ENCODE assay signal across 8 mouse cellular contexts in genomic region chr2:93470127-93470526, GRCm38 (mm10). TPM values are rescaled to one million over a fixed set of nuclear protein-coding genes. Genes with fewer than 3 reads are reported as not detected.
A peak's percentile ranks its signal among the peaks of the same experiment; 100 is the strongest.
DNase-seq lines count a peak whose midpoint lies in the region; ATAC-seq and TF ChIP-seq lines count a peak whose summit lies in the region.

No protein-coding gene starts in this region.

- no peak for TF ChIP-seq EP300 in stomach, postnatal 0 days (optimal IDR thresholded peaks at IDR 0.05)

- no peaks in the 10 kb centered on the region for H3K9me3 ChIP-seq in ES-E14 (ENCODE audit: control insufficient read depth, insufficient read depth, low read depth, low read length)
- H3K9me3 ChIP-seq in hindbrain, embryonic 12.5 days (replicated peaks): no peaks in the 10 kb centered on the region
- no peaks in the 10 kb centered on the region for H3K9me3 ChIP-seq in limb, embryonic 12.5 days
- no peaks in the 10 kb centered on the region for H3K9me3 ChIP-seq in midbrain, embryonic 10.5 days (replicated peaks)
- no peaks in the 10 kb centered on the region for H3K9me3 ChIP-seq in stomach, postnatal 0 days (ENCODE audit: control insufficient read depth, low read length)

- peak overlapping the region in 1 of 2 experiments; percentile 12; a peak in 1 of 4 replicates for H3K4me3 ChIP-seq in ES-E14 (ENCODE audit: insufficient read depth in 1 of 2, low read depth in 1 of 2, low read length in 2 of 2, poor library complexity in 1 of 2, severe bottlenecking in 1 of 2)
- H3K4me3 ChIP-seq in bone marrow, adult 2 months (replicated peaks; ENCODE audit: control insufficient read depth, low read depth, low read length): peak overlapping the region; percentile 63
- H3K4me3 ChIP-seq in hindbrain, embryonic 12.5 days: 0 out of 2 replicates have a peak overlapping the region, but pooled peaks have one; percentile 1
- H3K4me3 ChIP-seq in limb, embryonic 12.5 days (replicated peaks): peak overlapping the region; percentile 34
- H3K4me3 ChIP-seq in midbrain, embryonic 10.5 days: peak overlapping the region; percentile 47
- H3K4me3 ChIP-seq in stomach, postnatal 0 days (ENCODE audit: low read depth, low read length): peak overlapping the region; percentile 45

- in situ Hi-C loops in ES-E14 (cut with MboI; ENCODE audit: low sequenced_read_pairs in 2 of 2, unreplicated experiment in 2 of 2): loop anchor here in 1 of 2 experiments (10.0 kb wide), 1 partner anchor 185 kb away; no protein-coding TSS in a partner anchor

- 0 out of 2 replicates have a peak, but pooled peaks have one; percentile 30 for ATAC-seq in hindbrain, embryonic 12.5 days (ENCODE audit: low FRiP score)
- peak; percentile 60; the same call in 1 of the 2 replicates for ATAC-seq in limb, embryonic 12.5 days (ENCODE audit: insufficient number of reproducible peaks, insufficient read depth, low FRiP score, low TSS enrichment, low read depth)
- ATAC-seq in stomach, postnatal 0 days (ENCODE audit: low FRiP score, low TSS enrichment): peak; percentile 71; the same call in 1 of the 2 replicates

- no peak overlapping the region for H3K27ac ChIP-seq in ES-E14 (ENCODE audit: insufficient read depth, low read depth, low read length, poor library complexity, severe bottlenecking)
- H3K27ac ChIP-seq in bone marrow, adult 2 months (ENCODE audit: control insufficient read depth, insufficient read depth, low read depth, low read length, poor library complexity): 0 out of 2 replicates have a peak overlapping the region, but pooled peaks have one; percentile 1
- H3K27ac ChIP-seq in hindbrain, embryonic 12.5 days: no peak overlapping the region; the same call in 1 of the 2 replicates
- 0 out of 2 replicates have a peak overlapping the region, but pooled peaks have one; percentile 41 for H3K27ac ChIP-seq in limb, embryonic 12.5 days
- peak overlapping the region; percentile 46 for H3K27ac ChIP-seq in midbrain, embryonic 10.5 days (replicated peaks)
- H3K27ac ChIP-seq in stomach, postnatal 0 days (replicated peaks): 0 out of 2 replicates have a peak overlapping the region, but pooled peaks have one; percentile 8

- H3K27me3 ChIP-seq in hindbrain, embryonic 12.5 days: peaks cover 6% of the 10 kb centered on the region; the same call in 1 of the 2 replicates
- peaks cover 19% of the 10 kb centered on the region for H3K27me3 ChIP-seq in limb, embryonic 12.5 days
- peaks cover 54% of the 10 kb centered on the region for H3K27me3 ChIP-seq in midbrain, embryonic 10.5 days (ENCODE audit: low read depth, poor library complexity, severe bottlenecking)
- H3K27me3 ChIP-seq in stomach, postnatal 0 days (ENCODE audit: control insufficient read depth, insufficient read depth, low read length): no peaks in the 10 kb centered on the region

- WGBS in bone marrow, adult 2 months: 8% methylated on average over 9 of the region's 9 CpGs
- 5% methylated on average over 9 of the region's 9 CpGs for WGBS in hindbrain, embryonic 12.5 days
- 2% methylated on average over 9 of the region's 9 CpGs for WGBS in limb, embryonic 12.5 days
- WGBS in midbrain, embryonic 10.5 days: under 1% methylated on average over 9 of the region's 9 CpGs
- 3% methylated on average over 9 of the region's 9 CpGs for WGBS in stomach, postnatal 0 days

- TF ChIP-seq POLR2A in bone marrow, adult 2 months (IDR thresholded peaks at IDR 0.05; ENCODE audit: borderline replicate concordance, control insufficient read depth, low read depth, low read length): no peak

- H3K4me1 ChIP-seq in ES-E14 (ENCODE audit: control insufficient read depth in 2 of 2, insufficient read depth in 2 of 2, low read length in 2 of 2, poor library complexity in 1 of 2): no peaks in the 10 kb centered on the region; a peak in 1 of 4 replicates
- peaks cover 5% of the 10 kb centered on the region; the same call in 1 of the 2 replicates for H3K4me1 ChIP-seq in bone marrow, adult 2 months (ENCODE audit: control insufficient read depth, insufficient read depth, low read length)
- H3K4me1 ChIP-seq in hindbrain, embryonic 12.5 days: peaks cover 11% of the 10 kb centered on the region
- peaks cover 10% of the 10 kb centered on the region for H3K4me1 ChIP-seq in limb, embryonic 12.5 days (replicated peaks)
- peaks cover 30% of the 10 kb centered on the region for H3K4me1 ChIP-seq in midbrain, embryonic 10.5 days
- H3K4me1 ChIP-seq in stomach, postnatal 0 days (replicated peaks; ENCODE audit: control insufficient read depth, insufficient read depth): 0 out of 2 replicates have a peak, but pooled peaks cover 5% of the 10 kb centered on the region

- peak; percentile 44 for DNase-seq in ES-E14 (ENCODE audit: low read depth, low spot score)
- DNase-seq in gastrocnemius, adult 18-20 months (ENCODE audit: low spot score): peak; percentile 68
- peak; percentile 49 for DNase-seq in midbrain, embryonic 10.5 days (ENCODE audit: low spot score)
- DNase-seq in stomach, postnatal 0 days (ENCODE audit: low spot score): peak; percentile 82
- DNase-seq in spleen, postnatal 36 days (ENCODE audit: low spot score in 2 of 2): no peak

- H3K36me3 ChIP-seq in ES-E14 (ENCODE audit: control insufficient read depth, insufficient read depth, low read length, poor library complexity, severe bottlenecking): no peaks in the 10 kb centered on the region
- H3K36me3 ChIP-seq in hindbrain, embryonic 12.5 days: no peaks in the 10 kb centered on the region
- H3K36me3 ChIP-seq in limb, embryonic 12.5 days: no peaks in the 10 kb centered on the region
- no peaks in the 10 kb centered on the region for H3K36me3 ChIP-seq in midbrain, embryonic 10.5 days
- no peaks in the 10 kb centered on the region for H3K36me3 ChIP-seq in stomach, postnatal 0 days (ENCODE audit: control insufficient read depth, insufficient read depth, low read length)

- TF ChIP-seq CTCF in bone marrow, adult 2 months (IDR thresholded peaks at IDR 0.05; ENCODE audit: control insufficient read depth, insufficient read depth, low read length): no peak
- peak; percentile 30; the same call in 1 of the 2 replicates for TF ChIP-seq CTCF in stomach, postnatal 0 days (IDR thresholded peaks at IDR 0.05; ENCODE audit: low read depth)

- H3K9ac ChIP-seq in ES-E14 (ENCODE audit: insufficient read depth, low read depth, low read length, poor library complexity, severe bottlenecking): no peak overlapping the region
- peak overlapping the region; percentile 20; the same call in 1 of the 2 replicates for H3K9ac ChIP-seq in hindbrain, embryonic 12.5 days
- H3K9ac ChIP-seq in limb, embryonic 12.5 days (replicated peaks): peak overlapping the region; percentile 42; the same call in 1 of the 2 replicates
- H3K9ac ChIP-seq in stomach, postnatal 0 days (ENCODE audit: low read length): peak overlapping the region; percentile 47

- peak overlapping the region; percentile 42 for H3K4me2 ChIP-seq in hindbrain, embryonic 12.5 days (replicated peaks)
- H3K4me2 ChIP-seq in limb, embryonic 12.5 days: peak overlapping the region; percentile 63
- peak overlapping the region; percentile 67 for H3K4me2 ChIP-seq in stomach, postnatal 0 days (replicated peaks; ENCODE audit: low read depth)

TF ChIP-seq in ES-E14, 5 proteins besides CTCF, POLR2A, EP300 and RAD21:
- TF ChIP-seq CHD2 (IDR thresholded peaks at IDR 0.05; ENCODE audit: low read depth, low read length) (no peak), ZNF384 (IDR thresholded peaks at IDR 0.05; ENCODE audit: low read depth, low read length) (no peak), ZC3H11A (IDR thresholded peaks at IDR 0.05; ENCODE audit: borderline replicate concordance, low read depth, low read length) (no peak), HCFC1 (IDR thresholded peaks at IDR 0.05; ENCODE audit: borderline replicate concordance, insufficient read depth, low read length) (no peak), MAFK (IDR thresholded peaks at IDR 0.05; ENCODE audit: insufficient read depth, low read depth, low read length) (no peak)

RNA-seq across cellular contexts. Expression of gene Cd82, which starts 7.2 kb away (rescaled TPM):
- total RNA-seq in ES-E14 (2012; rRNA removed): 1.8 and 3.2 TPM in 2 replicates
- 98.5 and 111 TPM in 2 replicates for polyA plus RNA-seq in bone marrow, adult 2 months (2011; ENCODE audit: insufficient read depth, insufficient read length, low replicate concordance, missing spikeins)
- 1 to 10 TPM; 8.5 to 9.4 TPM for total RNA-seq in gastrocnemius, adult 18-20 months (2021)
- 13.2 and 15.4 TPM in 2 replicates for polyA plus RNA-seq in hindbrain, embryonic 12.5 days (2016; fragmentation: Nextera tagmentation; extraction: Ambion mirVana)
- 13.8 and 15.8 TPM in 2 replicates for polyA plus RNA-seq in limb, embryonic 12.5 days (2016; fragmentation: Nextera tagmentation; extraction: Ambion mirVana)
- 5.1 and 5.9 TPM in 2 replicates for polyA plus RNA-seq in midbrain, embryonic 10.5 days (2016; fragmentation: Nextera tagmentation; extraction: Ambion mirVana)
- 93.5 and 105 TPM in 2 replicates for polyA plus RNA-seq in stomach, postnatal 0 days (2015; fragmentation: Nextera tagmentation; extraction: Ambion mirVana)

Comparison
In these comparisons a context has a peak if more than half of its experiments do, and no peak if none do; other contexts are left out.
1. DNase-seq: peak in ES-E14 (single experiment), gastrocnemius, adult 18-20 months (single experiment), midbrain, embryonic 10.5 days (single experiment) and stomach, postnatal 0 days (single experiment); none in spleen, postnatal 36 days (0 of 2).
2. H3K27ac ChIP-seq: peak in bone marrow, adult 2 months (single experiment), limb, embryonic 12.5 days (single experiment), midbrain, embryonic 10.5 days (single experiment) and stomach, postnatal 0 days (single experiment); none in ES-E14 (single experiment) and hindbrain, embryonic 12.5 days (single experiment).
3. Peak in every context shown above with its lines, with median percentiles within 50 percentile points of each other: ATAC-seq and H3K4me2 ChIP-seq.